Mouse (Mus musculus) Patski (cell line): ENCODE data around the gene Rgma. TPM values are rescaled to one million over a fixed set of nuclear protein-coding genes. Genes with fewer than 3 reads are reported as not detected.

Experiments used
- ATAC-seq: fragments of 100-300 bp; one replicate; pipeline ENCODE4 v1.8.0; 2021
- CTCF ChIA-PET: fragments of 350-600 bp; sonication (Branson Sonifier 250); formaldehyde crosslinking; loops from one replicate; lab custom pipeline; 2022; ENCODE audit warnings: inconsistent platforms; lab: Charles Lee
- POLR2A ChIA-PET: fragments of 350-600 bp; sonication (Branson Sonifier 250); formaldehyde crosslinking; loops from one replicate; lab custom pipeline; 2022; ENCODE audit warnings: antibody characterized with exemption, inconsistent platforms; lab: Charles Lee
- DNase-seq: peaks from one replicate; pipeline ENCODE4 v3.0.0-alpha.2; 2011; ENCODE audit warnings: low read depth, low spot score
- H3K27me3 ChIP-seq: fragments of 371-371 bp; one replicate; pipeline ENCODE4 v1.5.1; 2021
- CTCF ChIP-seq: fragments of 100-300 bp; IDR thresholded peaks from one replicate; pipeline ENCODE4 v1.5.1; 2021
- in situ Hi-C: fragments of 300-500 bp; cut with MboI; formaldehyde crosslinking; loops from 3 replicates; pipeline ENCODE4 v1.11.1; 2018; ENCODE audit warnings: low pct_unique_long_range_greater_than_20kb, mixed read lengths
- polyA plus RNA-seq: library from polyadenylated mRNA; unstranded; gene quantifications from one replicate; pipeline ENCODE4 v1.2.3, GENCODE M21; 2021

The Rgma gene
- polyA plus RNA-seq, 1 experiment from 2014 or later, result 14.6 TPM

DNA sequence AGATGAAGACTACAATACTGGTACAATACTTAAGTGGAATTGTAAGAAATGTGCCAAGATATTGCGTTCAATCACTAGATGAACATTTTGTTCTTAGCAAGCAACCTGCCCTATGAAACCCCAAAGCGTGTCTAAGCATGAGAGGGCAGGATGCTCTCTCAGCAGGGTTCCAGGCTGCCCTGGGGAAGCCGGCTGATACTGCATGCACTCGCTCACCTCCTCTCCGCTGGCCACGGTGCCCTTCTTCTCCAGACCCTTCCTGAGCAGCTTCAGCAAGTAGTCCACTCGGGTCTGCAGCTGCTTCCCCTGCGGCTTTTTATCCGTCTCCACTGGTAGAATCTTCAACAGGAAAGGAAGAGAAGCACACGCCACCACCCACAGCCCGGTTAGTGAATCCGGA lies 78.8 kb downstream of the Rgma start:
- in situ Hi-C loops, result loop anchor here (5.0 kb wide), 1 partner anchor 183 kb away; no protein-coding TSS in a partner anchor
- ATAC-seq, result no peak
- no peaks in the 10 kb centered on the region for H3K27me3 ChIP-seq
- TF ChIP-seq CTCF, result no peak
- DNase-seq, result no peak
- POLR2A ChIA-PET, result interaction anchor here (1.2 to 1.6 kb wide), 2 partner anchors 11 to 12 kb away, joined by 4 read pairs; no protein-coding TSS in a partner anchor
- CTCF ChIA-PET, result interaction anchor here (1.4 kb wide), 1 partner anchor 10 kb away, joined by 3 read pairs; no protein-coding TSS in a partner anchor

DNA sequence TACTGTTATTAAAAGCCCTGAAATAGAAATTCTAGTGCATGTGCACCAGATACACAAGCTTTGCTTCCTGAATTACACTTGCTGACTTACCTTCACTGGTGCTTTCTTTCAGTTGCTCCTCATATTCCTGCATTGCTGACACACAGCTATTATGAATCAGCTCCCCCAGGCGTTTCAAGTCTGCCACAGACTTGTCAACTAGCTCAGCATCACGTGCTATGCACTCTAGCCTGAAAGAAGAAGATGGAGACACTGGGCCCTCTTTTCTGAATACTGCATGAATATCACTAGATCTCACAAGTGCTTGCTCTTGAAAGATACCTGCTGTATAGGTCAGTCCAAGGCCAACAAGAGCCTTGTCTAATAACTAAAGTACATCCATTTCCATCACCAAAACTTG lies 88.2 kb downstream of the Rgma start:
- no peak for DNase-seq
- no peak for TF ChIP-seq CTCF
- ChIA-PET CTCF (interaction anchor here (1.5 to 1.9 kb wide), 2 partner anchors 8 to 18 kb away, joined by 3 to 5 read pairs; no protein-coding TSS in a partner anchor), POLR2A (no interaction called here)
- in situ Hi-C loops, result no loop called here
- no peaks in the 10 kb centered on the region for H3K27me3 ChIP-seq
- ATAC-seq, result no peak

DNA sequence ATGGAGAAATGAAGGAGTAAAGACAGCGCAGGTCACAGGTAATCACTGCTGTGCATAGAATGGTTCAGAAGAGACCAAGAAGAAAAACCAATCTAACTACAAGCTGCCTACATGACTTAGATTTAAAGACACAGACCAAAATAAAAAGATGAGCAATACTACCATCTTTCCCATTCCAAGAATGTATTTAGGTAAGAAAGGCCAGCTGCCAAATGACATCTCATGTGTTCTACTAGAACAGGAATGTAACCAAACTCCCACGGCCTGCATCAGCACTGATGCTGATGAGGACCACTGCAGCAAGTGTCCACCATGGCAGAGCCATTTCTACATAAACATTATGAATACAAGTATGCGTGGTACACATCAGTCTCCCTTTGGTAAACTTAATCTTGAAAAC lies 92.4 kb downstream of the Rgma start:
- ATAC-seq (no peak), DNase-seq (no peak)
- in situ Hi-C loops, result no loop called here
- no peak for TF ChIP-seq CTCF
- H3K27me3 ChIP-seq, result no peaks in the 10 kb centered on the region
- ChIA-PET POLR2A (no interaction called here), CTCF (interaction anchor here (0.7 kb wide), 1 partner anchor 8 kb away, joined by 3 read pairs; no protein-coding TSS in a partner anchor)

Other genes starting within 250 kb of the Rgma start
- 23.4 TPM for gene Chd2, start 166.3 kb downstream of the Rgma start, polyA plus RNA-seq